Mouse (Mus musculus) heart, postnatal 0 days (tissue): ENCODE results near the gene Slc25a21.

ENCODE experiments used
- CTCF ChIP-seq: IDR thresholded peaks from 2 replicates; pipeline ENCODE4 v1.5.1; 2016; ENCODE audit warnings: antibody characterized with exemption, control low read depth, low read depth
- EP300 ChIP-seq: IDR thresholded peaks from 2 replicates; pipeline ENCODE4 v1.6.1; 2016; ENCODE audit warnings: antibody characterized with exemption, low read depth

DNA sequence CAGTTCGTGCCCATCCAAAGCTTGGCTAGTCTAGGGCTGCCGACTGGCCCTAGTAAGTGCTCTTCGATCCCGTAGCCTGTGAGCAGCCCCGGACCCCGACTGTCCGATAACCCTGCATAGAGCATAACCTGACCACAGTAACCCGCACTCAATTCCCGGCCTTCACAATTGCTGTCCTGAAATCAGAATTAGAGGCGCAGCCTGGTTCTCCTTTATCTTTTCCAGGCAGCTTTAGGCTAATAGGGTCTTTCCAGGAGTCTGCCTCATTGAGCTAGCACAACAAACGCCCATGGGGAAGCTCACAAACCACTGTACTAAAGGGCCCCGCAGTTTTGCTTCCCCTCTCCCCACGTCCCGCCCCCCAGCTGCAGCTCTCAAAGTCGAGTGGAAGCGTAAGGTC, 506.9 kb downstream of the Slc25a21 start:
- TF ChIP-seq CTCF (no peak), EP300 (no peak)
